Mouse (Mus musculus): ENCODE data around the gene 1810055G02Rik. TPM values are rescaled to one million over a fixed set of nuclear protein-coding genes. Genes with fewer than 3 reads are reported as not detected.

Gene 1810055G02Rik
- polyA plus RNA-seq, 1 experiment from 2014 or later = 54.4 TPM

DNA sequence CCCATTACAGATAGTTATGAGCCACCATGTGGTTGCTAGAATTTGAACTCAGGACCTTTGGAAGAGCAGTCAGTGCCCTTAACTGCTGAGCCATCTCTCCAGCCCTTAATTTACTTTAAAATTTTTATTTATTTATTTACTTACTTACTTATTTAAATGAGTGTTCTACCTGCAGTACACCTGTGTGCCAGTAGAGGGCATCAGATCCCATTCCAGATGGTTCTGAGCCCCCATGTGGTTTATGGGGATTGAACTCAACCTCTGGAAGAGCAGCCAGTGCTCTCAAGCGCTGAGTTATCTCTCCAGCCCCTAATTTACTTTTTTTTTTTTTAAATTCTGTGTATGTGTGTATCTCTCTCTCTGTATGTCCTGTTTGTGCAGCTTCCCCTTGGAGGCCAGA is 16.7 kb downstream of the 1810055G02Rik start:
- no peak for ATAC-seq (ENCODE audit: low FRiP score, low read depth)
- Histone ChIP-seq H3K4me2 (replicated peaks) (no peak overlapping the region), H3K4me1 (peaks cover 4% of the 10 kb centered on the region; the same call in 1 of the 2 replicates), H3K9me3 (0 out of 2 replicates have a peak, but pooled peaks cover 3% of the 10 kb centered on the region), H3K27ac (no peak overlapping the region), H3K27me3 (no peaks in the 10 kb centered on the region), H3K4me3 (no peak overlapping the region), H3K9ac (no peak overlapping the region), H3K36me3 (no peaks in the 10 kb centered on the region)
- 21% methylated on average over 1 of the region's 1 CpGs for WGBS

DNA sequence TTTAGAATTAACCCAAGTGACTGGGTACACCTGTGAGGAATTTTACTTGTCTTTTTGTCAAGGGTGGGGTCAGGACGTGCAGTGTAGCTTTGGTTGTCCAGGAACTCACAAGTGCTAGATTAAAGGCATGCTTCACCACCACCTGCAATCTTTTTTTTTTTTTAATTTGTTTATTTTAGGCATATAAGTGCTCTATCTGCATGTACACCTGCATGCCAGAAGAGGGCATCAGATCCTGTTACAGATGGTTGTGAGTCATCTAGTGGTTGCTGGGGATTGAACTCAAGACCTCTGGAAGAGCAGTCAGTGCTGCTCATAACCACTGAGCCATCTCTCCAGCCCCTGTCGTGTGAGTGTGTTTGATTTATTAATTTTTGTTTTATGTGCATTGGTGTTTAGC is 20.8 kb downstream of the 1810055G02Rik start:
- H3K9ac ChIP-seq = no peak overlapping the region
- no peaks in the 10 kb centered on the region for H3K4me1 ChIP-seq
- ATAC-seq (ENCODE audit: low FRiP score, low read depth) = no peak
- no peaks in the 10 kb centered on the region for H3K27me3 ChIP-seq
- no peaks in the 10 kb centered on the region for H3K36me3 ChIP-seq
- no peak overlapping the region for H3K27ac ChIP-seq
- no peak overlapping the region for H3K4me3 ChIP-seq
- H3K4me2 ChIP-seq (replicated peaks) = no peak overlapping the region
- 0 out of 2 replicates have a peak, but pooled peaks cover under 1% of the 10 kb centered on the region for H3K9me3 ChIP-seq
- 64% methylated on average over 2 of the region's 2 CpGs for WGBS

DNA sequence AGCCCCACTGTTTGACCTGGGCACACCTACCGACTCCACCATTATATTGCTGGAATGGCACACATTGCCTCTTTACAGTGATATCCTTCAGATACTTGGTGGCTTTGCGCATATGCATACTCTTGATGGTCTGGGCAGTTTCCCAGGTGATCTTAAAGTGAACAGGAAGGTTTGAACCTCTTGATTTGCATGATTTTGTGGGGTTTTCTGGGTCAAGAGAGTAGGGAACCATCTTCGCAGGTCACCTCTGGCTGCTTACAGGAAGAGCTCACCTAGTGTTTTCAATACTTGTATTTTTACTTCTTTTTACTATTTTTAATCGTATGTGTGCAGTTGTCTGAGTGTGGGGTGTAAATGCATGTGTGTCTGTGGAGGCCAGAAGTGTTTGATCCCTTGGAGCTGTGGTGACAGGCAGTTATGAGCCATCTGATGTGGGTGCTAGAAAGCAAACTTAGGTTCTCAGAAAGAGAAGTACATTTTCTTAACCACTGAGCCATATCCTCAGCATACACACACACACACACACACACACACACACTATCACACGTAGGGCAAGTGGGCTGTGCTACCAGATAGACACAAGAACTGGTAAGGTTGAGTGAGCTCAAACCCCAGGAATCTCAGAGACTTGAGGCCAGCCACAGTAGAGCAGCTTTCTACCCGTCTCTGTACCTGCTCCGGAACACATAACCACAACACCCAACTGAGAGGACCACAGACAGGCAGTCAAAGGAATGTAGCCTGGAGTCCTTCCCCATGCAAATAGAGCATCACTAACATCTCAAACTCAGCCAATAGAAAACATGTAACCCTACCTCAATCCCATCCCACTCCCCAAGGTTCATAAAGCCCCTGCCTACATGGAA is 22.9 kb downstream of the 1810055G02Rik start:
- Histone ChIP-seq H3K27ac (no peak overlapping the region), H3K4me2 (replicated peaks) (no peak overlapping the region), H3K27me3 (no peaks in the 10 kb centered on the region), H3K9ac (no peak overlapping the region), H3K4me3 (no peak overlapping the region), H3K9me3 (no peaks in the 10 kb centered on the region), H3K36me3 (no peaks in the 10 kb centered on the region), H3K4me1 (no peaks in the 10 kb centered on the region)
- no peak for ATAC-seq (ENCODE audit: low FRiP score, low read depth)
- WGBS = 81% methylated on average over 7 of the region's 7 CpGs

DNA sequence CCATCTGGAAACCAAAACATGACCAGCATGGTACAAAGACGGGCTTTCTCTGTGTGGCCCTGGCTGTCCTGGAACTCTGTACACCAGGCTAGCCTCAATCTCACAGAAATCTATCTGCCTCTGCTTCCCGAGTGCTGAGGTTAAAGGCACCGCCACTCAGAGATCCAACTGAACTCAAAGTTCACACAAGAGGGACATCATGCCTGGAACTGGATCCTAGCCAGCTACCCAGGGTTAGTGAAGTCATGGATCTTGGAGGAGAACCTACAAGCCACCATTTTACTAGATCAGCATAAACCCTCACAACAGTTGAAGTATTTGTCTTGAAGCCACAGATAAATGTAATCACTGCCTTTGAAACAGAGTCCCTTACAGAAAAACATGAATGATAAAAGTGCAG is 27.9 kb downstream of the 1810055G02Rik start:
- Histone ChIP-seq H3K27ac (no peak overlapping the region), H3K27me3 (no peaks in the 10 kb centered on the region), H3K4me1 (no peaks in the 10 kb centered on the region), H3K9me3 (no peaks in the 10 kb centered on the region), H3K4me3 (no peak overlapping the region), H3K9ac (no peak overlapping the region), H3K4me2 (replicated peaks) (no peak overlapping the region), H3K36me3 (no peaks in the 10 kb centered on the region)
- ATAC-seq (ENCODE audit: low FRiP score, low read depth) = no peak
- 82% methylated on average over 3 of the region's 3 CpGs for WGBS

DNA sequence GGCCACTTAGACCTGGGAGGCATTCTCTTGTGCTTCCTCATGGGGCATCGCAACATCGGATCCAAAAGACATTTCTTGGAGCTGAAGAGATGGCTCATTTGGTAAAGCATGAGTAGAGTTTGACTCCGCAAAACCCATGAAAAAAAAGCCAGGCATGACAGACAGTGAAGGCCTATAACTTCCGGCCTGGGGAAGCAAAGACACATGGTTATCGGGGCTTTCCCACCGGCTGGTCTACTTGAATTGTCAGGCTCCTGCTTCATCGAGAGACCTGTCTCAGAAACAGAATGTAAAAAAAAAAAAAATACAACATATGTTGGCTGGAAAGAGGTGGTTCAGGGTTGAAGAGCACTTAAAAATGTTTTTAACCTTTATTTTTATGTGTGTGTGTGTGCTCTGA is 31.6 kb downstream of the 1810055G02Rik start:
- Histone ChIP-seq H3K27ac (no peak overlapping the region), H3K4me1 (peaks cover 9% of the 10 kb centered on the region; the same call in 1 of the 2 replicates), H3K9me3 (no peaks in the 10 kb centered on the region), H3K4me2 (replicated peaks) (no peak overlapping the region), H3K27me3 (no peaks in the 10 kb centered on the region), H3K4me3 (no peak overlapping the region), H3K36me3 (no peaks in the 10 kb centered on the region), H3K9ac (no peak overlapping the region)
- WGBS = 92% methylated on average over 7 of the region's 7 CpGs
- ATAC-seq (ENCODE audit: low FRiP score, low read depth) = no peak

DNA sequence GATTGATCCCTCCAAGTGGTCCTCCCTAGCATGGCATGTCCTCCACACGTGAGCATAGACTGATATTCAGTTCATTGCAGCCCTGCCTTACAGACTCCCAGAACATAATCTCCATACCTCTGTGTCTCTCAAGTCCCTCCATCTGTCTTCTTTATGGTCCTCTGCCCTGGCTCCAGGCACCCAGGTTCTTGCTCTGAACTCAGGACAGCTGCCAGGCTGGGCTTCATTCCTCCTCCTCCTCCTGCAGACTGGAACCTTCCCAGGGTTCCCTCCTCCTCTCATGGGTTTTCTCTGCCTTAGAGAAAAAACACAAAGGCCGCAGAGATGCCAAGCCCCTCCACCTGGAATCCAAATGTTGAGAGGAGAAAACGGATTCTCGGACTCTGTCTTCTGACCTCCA is 34.6 kb downstream of the 1810055G02Rik start:
- H3K9ac ChIP-seq = no peak overlapping the region
- H3K4me3 ChIP-seq = no peak overlapping the region
- no peak for ATAC-seq (ENCODE audit: low FRiP score, low read depth)
- no peak overlapping the region for H3K4me2 ChIP-seq (replicated peaks)
- H3K9me3 ChIP-seq = peaks cover 4% of the 10 kb centered on the region; the same call in 1 of the 2 replicates
- peaks cover 9% of the 10 kb centered on the region; the same call in 1 of the 2 replicates for H3K4me1 ChIP-seq
- WGBS = 49% methylated on average over 4 of the region's 4 CpGs
- no peaks in the 10 kb centered on the region for H3K27me3 ChIP-seq
- no peak overlapping the region for H3K27ac ChIP-seq
- no peaks in the 10 kb centered on the region for H3K36me3 ChIP-seq

DNA sequence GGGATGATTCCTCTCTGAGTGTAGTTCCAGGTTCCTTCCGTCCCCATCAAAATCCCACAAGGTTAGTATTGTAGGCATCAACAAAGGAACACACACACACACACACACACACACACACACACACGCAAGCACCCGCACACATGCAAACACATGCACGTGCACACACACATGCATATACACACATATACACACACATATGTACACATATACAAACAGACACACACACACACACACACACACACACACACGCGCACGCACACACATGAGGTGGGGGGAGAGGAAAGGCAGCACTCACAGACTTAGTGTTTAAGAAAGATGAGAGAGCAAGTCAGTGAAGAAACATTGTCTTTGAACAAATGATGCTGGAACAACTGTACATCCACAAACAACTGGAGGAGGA is 35.3 kb downstream of the 1810055G02Rik start:
- Histone ChIP-seq H3K27me3 (no peaks in the 10 kb centered on the region), H3K9ac (no peak overlapping the region), H3K4me2 (replicated peaks) (peak overlapping the region; percentile 66), H3K4me1 (peaks cover 9% of the 10 kb centered on the region; the same call in 1 of the 2 replicates), H3K36me3 (no peaks in the 10 kb centered on the region), H3K4me3 (peak overlapping the region; percentile 54), H3K27ac (no peak overlapping the region; the same call in 1 of the 2 replicates), H3K9me3 (peaks cover 4% of the 10 kb centered on the region; the same call in 1 of the 2 replicates)
- no peak for ATAC-seq (ENCODE audit: low FRiP score, low read depth)
- 84% methylated on average over 7 of the region's 7 CpGs for WGBS

DNA sequence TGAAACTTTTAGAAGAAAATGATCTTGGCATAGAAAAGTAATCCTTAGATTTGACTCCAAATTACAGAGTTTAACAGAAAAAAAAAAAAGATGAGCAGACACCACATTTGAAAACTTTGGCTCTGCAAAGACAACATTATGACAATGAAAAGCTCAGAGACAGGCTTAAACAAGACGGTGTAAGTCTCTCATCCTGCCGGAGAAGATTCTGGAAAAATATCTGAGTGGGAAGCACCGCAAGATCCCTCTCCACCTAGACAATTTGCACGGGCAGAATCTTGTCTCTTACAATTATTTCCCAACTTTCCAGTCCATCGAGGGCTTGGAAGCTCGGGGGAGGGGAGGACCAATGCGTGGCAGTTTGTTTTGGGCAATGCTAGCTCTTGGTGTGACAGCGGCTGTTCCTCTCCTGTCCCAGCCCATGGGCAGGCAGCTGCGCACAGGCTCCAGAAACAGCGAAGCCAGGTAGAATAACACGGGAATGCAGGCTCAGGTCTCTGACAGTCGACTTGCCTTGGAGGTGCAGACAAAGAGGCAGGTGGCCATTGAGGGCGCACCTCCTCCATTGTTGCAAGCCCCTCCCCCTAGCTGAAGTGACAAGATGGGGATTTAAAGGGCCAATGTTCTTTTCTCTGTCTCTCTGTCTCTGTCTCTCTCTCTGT is 35.9 kb downstream of the 1810055G02Rik start:
- WGBS = 7% methylated on average over 13 of the region's 13 CpGs
- peak overlapping the region; percentile 66 for H3K4me2 ChIP-seq (replicated peaks)
- H3K9ac ChIP-seq = peak overlapping the region; percentile 74
- H3K4me1 ChIP-seq = peaks cover 9% of the 10 kb centered on the region; the same call in 1 of the 2 replicates
- no peaks in the 10 kb centered on the region for H3K36me3 ChIP-seq
- H3K27me3 ChIP-seq = no peaks in the 10 kb centered on the region
- peak overlapping the region; percentile 54 for H3K4me3 ChIP-seq
- peak overlapping the region; percentile 79 for H3K27ac ChIP-seq
- peaks cover 4% of the 10 kb centered on the region; the same call in 1 of the 2 replicates for H3K9me3 ChIP-seq
- ATAC-seq (ENCODE audit: low FRiP score, low read depth) = peak; percentile 67; the same call in 1 of the 2 replicates

DNA sequence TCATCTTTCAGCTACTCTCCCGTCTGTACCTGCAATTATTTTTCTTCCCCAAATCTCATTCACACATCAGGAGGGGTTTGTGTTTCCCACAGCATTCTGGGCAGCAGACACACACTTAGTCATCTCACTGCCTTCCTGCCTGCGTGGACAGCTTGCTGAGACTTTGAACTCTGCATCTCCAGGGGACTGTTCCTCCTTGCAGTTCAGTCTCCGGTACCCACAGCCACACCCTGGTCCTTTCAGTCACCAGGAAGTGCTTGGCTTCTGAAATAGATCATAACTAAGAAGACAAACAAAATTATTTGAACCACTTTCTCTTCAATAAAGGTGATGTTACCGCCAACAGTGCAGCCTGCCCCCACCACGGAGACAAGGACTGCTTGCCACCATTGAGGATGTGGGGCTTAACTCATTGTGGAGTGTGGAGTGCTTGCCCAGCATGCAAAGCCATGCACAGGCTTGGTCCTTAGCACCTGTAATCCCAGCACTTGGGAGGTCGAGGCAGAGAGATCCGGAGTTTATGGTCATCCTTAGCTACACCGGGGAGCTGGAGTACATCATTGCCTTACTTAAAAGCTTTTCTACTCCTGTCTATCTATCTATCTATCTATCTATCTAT is 44.6 kb downstream of the 1810055G02Rik start:
- WGBS = 51% methylated on average over 8 of the region's 8 CpGs
- Histone ChIP-seq H3K4me1 (no peaks in the 10 kb centered on the region), H3K27ac (no peak overlapping the region), H3K27me3 (no peaks in the 10 kb centered on the region), H3K4me2 (replicated peaks) (no peak overlapping the region), H3K9me3 (no peaks in the 10 kb centered on the region), H3K9ac (no peak overlapping the region), H3K36me3 (no peaks in the 10 kb centered on the region), H3K4me3 (no peak overlapping the region)
- no peak for ATAC-seq (ENCODE audit: low FRiP score, low read depth)

DNA sequence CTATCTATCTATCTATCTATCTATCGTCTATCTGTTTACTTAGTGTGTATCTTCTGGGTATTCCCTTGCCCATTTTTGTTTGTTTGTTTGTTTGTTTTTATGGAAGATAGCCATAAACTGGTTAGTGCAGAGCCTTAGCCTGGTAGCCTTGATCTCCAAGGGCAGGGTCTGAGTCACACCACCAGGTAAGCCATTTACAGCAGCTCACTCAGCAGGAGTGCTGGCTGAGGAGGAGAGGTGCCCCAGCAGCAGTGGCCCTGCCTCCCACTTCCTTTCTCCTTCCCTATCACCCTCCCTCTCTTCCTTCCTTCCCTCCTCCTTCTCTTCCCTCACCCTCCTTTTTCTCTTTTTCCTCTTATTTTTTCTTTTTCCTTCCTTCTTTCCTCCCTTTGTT is 45.1 kb downstream of the 1810055G02Rik start:
- Histone ChIP-seq H3K9me3 (no peaks in the 10 kb centered on the region), H3K4me3 (no peak overlapping the region), H3K27ac (no peak overlapping the region), H3K36me3 (no peaks in the 10 kb centered on the region), H3K4me2 (replicated peaks) (no peak overlapping the region), H3K9ac (no peak overlapping the region), H3K27me3 (no peaks in the 10 kb centered on the region), H3K4me1 (no peaks in the 10 kb centered on the region)
- ATAC-seq (ENCODE audit: low FRiP score, low read depth) = no peak
- WGBS = 79% methylated on average over 1 of the region's 1 CpGs

DNA sequence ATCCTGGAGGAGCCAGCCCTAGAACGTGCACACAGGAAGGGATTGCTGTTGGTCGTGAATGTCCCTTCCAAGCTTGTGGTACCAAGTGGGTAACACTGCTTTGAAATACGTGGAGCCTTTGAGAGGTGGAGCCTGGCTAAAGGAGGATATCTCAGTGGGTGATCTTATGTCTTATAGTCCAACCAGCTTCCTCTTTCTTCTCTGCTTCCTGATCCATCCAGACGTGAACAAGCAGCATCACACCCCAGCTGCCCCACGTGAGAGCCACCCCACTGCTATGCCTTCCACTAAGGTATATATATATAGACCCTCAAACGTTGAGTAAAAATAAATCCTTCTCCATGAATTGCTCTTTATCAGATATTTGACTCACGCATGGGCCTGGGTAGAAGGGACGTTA is 45.6 kb downstream of the 1810055G02Rik start:
- Histone ChIP-seq H3K36me3 (no peaks in the 10 kb centered on the region), H3K4me1 (no peaks in the 10 kb centered on the region), H3K27me3 (no peaks in the 10 kb centered on the region), H3K27ac (no peak overlapping the region), H3K9ac (no peak overlapping the region), H3K9me3 (no peaks in the 10 kb centered on the region), H3K4me3 (no peak overlapping the region), H3K4me2 (replicated peaks) (no peak overlapping the region)
- ATAC-seq (ENCODE audit: low FRiP score, low read depth) = no peak
- 55% methylated on average over 8 of the region's 8 CpGs for WGBS

DNA sequence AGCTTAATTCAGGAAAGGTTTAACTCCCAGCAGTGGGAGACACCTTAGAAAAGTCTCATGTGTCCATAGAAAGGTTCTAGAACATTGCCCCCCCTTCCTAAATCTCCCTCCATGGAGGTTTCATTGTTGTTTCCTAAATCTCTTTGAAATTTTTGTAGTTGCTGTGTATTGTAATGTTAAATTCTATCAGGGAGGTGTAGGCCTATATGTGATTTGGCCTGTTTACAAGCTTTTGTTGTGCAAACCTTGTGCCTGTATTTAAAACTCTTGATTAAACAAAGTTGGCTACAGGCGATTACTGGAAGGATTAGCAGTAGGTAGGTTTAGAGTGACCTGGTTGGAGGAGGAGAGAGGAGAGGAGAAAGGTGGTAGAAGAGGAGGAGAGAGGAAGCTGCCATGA is 49.8 kb downstream of the 1810055G02Rik start:
- H3K4me3 ChIP-seq = no peak overlapping the region
- no peaks in the 10 kb centered on the region for H3K36me3 ChIP-seq
- no peaks in the 10 kb centered on the region for H3K4me1 ChIP-seq
- ATAC-seq (ENCODE audit: low FRiP score, low read depth) = no peak
- WGBS = 50% methylated on average over 1 of the region's 1 CpGs
- H3K27ac ChIP-seq = no peak overlapping the region
- no peak overlapping the region for H3K9ac ChIP-seq
- H3K4me2 ChIP-seq (replicated peaks) = no peak overlapping the region
- H3K9me3 ChIP-seq = no peaks in the 10 kb centered on the region
- H3K27me3 ChIP-seq = no peaks in the 10 kb centered on the region
